Mouse (Mus musculus): ENCODE measurements around the gene Atg2b. TPM values are rescaled to one million over a fixed set of nuclear protein-coding genes. Genes with fewer than 3 reads are reported as not detected.

Atg2b gene
- total RNA-seq, 4 experiments from 2014 or later: 17.2 to 21.6 (median 18.5) TPM

DNA sequence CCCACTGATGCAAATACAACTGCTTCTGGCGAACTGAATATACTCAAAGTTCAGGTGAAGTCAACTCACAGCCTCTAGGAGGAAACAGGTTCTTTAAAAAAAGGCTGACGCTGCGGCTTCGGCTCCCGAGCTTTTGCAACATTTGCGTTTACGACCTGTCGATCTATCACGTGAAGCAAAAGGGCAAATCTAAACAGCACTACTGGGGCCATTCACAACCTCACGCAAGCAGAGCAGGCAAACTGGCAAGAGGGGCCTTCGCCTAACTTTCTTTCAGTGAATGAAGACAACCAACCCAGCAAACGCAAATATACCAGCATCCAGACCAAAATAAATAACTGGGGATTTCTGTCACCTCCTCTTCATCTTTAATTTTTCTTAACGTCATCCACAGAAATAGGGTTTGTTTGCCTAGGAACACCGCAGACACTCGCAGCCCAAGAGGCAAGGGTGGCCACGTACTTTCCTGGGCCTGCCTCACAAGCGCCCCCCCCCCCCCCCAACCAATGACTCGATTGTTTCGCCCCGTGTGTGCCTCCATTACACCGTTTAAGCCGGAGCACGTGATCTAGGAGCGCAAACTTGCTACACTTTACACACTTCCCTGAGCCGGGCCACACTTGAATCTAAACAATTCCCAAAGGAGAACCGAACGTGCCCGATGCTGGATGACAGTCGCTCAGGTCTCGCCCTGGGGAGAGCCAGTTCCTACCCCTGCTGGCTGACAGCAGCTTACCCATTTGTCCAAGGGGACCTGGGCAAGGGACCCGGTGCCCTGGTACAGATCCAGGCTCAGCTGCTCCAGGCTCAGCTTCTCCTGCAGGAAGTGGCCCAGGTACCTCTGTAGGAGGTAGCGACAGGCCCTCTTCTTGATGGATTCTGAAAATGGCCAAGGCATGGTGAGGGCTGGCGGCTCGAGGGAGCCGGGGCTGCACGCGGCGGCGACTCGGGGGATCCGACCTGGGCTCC lies 794 bp downstream of the Atg2b start, which contains the start of gene Gskip:
TSS of gene Gskip (plus strand) at position 897 of the 969 bp plus-strand sequence.
- DNase-seq (ENCODE audit: low spot score): peak; percentile 22

DNA sequence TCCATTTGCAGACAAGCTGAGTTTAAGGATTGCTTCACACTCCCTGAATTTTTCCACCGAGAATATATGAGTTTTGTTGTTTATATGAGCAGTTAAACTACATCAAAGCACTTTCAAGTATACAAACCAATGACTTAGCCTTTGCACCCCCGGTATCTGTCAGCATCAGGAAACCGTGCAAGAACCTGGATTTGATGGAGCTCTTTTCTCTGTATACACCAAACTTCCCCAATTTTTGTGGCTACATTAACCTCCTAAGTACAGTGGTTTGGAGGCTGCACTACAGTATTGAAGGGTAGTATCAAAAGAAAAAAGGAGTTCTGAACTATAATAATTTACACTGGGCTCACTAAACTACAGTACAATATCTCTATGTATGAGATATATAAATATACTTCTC lies 6.2 kb downstream of the Atg2b start:
- no peak for DNase-seq (ENCODE audit: low spot score)

DNA sequence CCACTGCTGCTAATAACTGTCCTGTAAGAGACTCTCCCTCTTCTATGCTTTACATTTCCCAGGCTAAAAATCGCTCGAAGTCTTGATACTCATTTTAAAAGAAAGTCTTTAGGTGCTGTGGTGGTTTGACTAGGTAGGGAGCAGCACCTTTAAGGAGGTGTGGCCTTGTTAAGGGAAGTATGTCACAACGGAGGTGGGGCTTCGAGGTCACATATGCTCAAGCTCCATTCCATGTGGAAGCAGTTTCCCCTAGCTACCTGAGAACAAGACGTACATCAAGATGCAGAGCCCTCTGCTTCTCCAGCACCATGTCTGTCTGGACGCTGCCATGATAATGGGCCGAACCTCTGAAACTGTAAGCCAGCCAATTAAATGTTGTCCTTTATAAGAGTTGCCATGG lies 6.8 kb downstream of the Atg2b start:
- no peak for DNase-seq (ENCODE audit: low spot score)

DNA sequence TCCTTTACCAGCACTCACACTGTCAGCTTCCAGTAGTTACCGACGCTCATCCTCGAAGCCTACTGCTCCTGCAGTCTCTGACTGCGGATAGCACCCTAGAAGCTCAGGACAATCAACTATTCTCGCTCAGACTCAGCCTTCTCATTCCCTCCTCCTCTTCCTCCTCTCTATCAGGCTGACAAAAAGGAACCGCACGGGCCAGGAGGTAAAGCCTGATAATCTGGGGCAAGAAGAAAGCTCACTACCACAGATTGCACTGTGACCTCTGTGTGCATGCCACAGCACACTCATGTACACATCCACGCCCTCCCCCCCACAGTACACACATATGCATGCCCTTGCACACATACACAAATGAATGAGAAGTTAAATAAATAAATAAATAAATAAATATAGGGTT lies 8.7 kb downstream of the Atg2b start:
- no peak for DNase-seq (ENCODE audit: low spot score)

DNA sequence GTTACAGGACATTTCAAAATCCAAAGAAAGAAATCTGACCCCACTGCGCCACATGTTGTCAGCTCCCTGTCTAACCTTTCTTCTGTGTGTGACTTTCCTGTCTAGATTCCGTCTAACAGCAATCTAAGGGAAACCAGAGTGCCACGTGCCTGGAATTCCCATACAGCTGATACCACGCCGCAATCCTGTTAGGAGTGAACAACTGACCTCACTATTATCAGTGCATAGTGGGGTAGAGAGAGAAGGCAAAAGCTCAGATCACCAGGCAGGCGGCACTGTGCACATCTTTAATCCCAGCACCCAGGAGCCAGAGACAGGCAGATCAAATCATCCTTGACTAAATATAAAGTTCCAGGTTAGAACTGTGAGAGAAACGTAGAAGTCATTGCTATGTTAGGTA lies 29.2 kb downstream of the Atg2b start:
- DNase-seq (ENCODE audit: low spot score): no peak

DNA sequence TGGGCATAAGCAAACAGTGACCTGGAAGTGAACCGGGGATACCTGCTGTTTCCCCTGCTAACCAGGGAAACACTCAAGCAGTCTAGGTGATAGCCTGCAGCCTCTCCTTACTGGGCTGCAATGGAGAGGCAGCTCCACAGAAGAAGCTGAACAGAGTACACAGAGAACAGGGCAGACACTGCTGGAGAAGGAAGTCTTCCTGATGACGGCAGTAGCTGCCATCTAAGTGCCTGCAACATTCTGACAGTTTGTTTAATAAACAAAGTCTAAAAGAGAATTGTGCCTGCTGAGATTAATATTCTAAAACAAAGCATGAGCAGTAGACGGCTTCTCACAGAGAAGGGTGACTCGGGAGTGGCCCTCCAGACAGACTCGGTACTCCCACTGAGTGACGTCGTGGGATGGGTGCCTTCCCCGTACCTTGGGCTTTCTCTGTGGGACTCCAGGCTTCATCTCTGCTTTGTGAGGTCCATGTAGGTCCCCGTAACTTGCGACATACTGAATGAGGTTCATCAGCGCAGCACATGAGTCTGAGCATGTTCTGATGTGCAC lies 42.2 kb downstream of the Atg2b start:
- no peak for DNase-seq (ENCODE audit: low spot score)

DNA sequence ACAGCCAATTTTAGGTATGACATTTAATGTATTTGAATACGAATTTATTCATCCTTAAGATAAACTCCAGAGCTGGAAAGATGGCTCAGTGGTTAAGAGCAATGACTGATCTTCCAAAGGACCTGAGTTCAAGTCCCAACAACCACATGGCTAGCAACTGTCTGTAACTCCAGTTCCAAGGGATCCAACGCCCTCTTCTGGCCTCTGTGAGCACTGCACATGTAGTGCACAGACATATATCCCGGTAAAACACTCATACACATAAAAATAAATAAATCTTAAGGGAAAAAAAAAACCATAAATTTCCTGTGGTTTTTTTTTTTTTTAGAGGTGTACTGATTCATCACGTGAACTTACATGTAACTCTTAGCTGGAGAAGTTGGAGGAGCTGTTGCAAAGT lies 47.5 kb downstream of the Atg2b start:
- no peak for DNase-seq (ENCODE audit: low spot score)

DNA sequence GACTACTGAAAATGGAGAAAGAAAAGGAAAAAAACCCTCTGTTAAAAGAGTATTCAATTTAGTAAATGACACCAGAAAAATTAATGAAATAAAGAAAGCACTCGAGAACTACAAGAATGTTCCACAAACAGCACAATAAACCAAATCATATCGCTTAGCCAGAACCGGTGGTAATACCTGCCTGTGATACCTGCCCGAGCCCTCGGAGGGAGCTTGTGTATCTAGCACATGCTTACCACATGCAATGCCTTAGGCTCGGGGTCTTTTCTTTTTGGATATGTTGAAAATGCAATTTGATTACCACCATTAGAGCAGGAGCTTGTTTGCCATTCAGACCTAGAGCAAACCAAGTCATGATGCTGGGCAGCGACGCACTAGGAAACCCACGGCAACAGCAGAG lies 48.5 kb downstream of the Atg2b start:
- no peak for DNase-seq (ENCODE audit: low spot score)

DNA sequence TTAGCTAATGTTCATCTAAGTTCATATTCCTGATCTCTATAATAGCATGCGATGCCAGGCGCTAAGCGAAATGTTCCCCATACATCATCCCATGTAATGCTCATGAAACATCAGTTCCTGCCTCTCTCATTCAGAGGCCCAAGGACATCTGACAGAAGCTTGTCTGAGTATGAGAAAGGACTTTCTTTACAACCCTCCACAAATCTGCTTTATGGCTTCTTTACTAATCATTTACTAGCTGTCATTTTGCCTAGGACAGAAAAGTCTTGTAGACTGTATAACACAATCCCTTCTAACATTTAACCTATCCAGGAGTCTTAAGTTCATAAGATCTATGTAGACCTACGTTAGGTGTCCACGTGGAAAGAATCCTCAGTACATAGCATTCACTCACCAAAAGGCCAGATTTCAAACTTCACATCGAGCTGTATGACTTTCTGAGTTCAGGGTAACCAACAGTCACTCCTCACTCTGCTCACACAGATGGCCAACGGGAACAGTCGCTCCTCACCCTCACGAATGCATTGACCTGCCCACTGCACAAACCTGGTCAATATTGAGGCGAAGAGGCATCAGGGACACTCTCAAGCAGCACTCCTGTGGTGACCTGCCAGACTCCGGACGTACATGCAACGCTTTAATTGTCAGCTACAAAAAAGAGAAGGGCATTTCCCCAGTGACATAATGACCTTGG lies 50.5 kb downstream of the Atg2b start:
- no peak for DNase-seq (ENCODE audit: low spot score)

DNA sequence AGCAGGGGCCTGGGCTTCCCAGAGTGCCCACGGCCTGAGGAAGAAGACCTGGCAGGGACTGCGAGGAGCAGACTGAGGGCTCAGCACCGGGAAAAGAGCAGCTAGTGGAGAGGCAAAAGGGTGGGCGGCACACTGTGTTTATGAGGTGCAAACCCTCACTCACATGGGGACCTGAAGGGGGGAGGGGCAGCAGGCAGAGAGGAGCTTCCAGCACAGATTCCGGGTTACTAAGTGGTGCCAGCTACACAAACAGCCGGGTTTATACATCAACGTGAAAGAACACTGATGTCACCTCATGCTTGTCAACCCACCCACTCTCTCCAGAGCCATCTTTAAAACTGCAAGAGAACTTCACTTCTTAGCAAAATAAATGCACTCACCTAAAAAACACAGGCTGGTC lies 59.2 kb downstream of the Atg2b start:
- DNase-seq (ENCODE audit: low spot score): no peak

DNA sequence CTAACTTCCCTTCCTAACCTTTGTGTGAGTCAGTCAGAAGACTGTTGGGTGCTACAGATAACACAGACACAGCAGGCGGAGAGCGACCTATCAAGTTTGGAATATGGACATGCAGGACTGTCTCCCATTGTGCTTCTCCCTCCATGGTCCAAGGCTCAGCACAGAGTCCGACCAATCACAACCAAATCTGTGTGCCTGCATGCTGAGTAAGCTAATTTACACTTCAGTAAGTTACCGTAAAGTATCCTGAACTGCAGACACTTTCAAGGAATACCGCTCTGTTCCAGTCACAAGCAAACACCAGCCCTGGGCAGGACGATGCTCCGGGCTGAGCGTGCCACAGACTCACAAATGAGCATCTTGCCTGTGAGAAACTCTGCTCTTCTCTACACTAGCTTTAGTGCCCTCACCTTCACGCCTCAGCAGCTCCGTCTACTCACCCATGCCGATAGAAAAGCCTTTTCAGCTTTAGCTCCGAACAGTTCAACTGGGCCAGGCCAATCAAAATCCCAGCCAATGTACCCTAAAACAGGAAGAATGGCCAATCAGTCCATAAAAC lies 62.0 kb downstream of the Atg2b start:
- DNase-seq (ENCODE audit: low spot score): no peak

DNA sequence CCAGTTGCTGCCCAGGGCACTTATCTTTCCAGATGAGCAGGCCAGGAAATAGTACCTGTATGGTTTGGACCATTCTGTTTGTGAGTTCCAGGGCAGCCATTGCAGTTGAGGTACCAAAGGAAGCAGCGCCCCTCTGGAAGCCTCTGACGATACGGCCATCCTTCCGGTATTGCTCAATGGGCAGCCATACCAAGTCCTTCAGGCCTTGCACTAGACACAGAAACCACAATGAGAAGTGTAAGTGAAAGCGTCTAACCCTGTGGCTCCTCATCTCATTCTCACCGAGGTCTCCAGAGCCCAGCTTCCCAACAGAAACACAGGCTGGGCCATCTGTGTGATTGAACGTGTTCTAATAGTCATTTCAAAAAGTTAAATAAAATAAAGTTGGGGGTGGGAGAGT lies 63.0 kb downstream of the Atg2b start:
- no peak for DNase-seq (ENCODE audit: low spot score)

DNA sequence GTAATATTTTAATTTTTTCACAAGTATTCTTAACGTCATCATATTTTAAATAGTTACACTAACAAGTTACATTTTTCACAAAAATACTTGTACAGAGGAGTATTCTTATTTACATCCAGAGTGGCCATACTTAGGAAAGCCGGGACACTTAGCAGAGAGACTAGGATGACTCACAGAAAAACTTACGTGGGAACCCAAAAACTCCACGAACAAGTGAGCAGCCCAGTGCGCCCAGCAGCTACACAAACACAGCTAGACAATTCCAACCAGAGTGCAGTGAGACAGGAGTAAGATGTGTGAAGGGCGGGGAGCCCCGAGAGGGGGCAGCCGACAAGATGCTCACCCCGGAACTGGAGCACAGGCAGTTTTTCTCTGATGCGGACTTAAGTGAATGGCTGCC lies 71.5 kb downstream of the Atg2b start:
- no peak for DNase-seq (ENCODE audit: low spot score)

DNA sequence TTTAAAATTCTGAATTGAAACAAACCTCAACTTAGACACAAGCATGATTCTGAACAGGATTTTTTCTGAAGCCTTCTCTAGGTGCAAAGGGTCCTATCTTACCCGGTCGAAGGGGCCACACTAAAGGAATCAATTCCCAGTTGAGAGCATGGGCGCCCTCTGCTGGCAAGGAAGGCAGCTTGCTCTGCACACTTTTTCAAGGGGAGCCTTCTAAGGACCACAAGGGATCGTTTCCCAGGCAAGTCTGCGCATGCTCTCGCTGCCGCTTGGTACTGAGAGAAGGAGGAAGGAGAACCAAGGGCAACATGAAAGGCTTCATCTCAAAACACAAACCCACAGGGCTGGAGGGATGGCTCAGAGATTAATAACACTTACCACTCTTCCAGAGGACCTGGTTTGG lies 73.3 kb downstream of the Atg2b start:
- peak; percentile 16 for DNase-seq (ENCODE audit: low spot score)

DNA sequence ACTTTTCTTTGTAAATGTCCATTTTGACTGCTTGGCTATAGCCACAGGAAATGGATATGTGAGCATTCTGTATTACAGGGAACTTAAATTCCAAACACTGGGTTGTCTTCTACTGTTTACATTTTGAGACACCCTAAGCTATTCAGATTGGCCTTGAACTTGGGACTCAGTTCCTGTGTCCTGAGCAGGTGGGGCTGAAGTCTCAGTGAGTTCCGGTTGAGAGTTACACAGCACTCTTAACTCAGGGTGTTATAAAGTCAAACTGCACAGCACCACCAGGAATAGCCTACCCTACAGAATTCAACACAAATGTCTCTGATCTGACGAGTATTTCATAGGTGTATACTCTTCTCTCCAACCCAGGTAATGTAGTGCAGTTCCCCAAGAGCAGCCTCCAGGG lies 74.0 kb downstream of the Atg2b start:
- no peak for DNase-seq (ENCODE audit: low spot score)

DNA sequence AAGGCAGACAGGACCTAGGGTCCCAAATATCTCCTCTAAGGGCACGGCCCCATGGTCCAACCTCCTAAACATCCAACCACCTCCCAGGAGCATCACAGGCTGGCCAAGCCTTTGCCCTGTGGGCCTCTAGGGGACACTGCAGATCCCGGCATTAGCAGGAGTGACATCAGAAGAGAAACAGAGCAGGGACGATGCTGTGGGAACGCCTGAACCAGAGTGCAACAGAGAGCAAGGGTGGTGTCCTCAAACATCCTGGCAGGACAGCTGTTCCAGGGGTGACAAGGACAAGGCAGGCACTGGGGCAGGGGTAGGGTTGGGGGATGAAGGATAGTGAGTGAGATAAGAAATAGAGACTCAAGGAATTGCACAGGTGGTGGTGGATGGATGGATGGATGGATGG lies 78.1 kb downstream of the Atg2b start:
- no peak for DNase-seq (ENCODE audit: low spot score)

DNA sequence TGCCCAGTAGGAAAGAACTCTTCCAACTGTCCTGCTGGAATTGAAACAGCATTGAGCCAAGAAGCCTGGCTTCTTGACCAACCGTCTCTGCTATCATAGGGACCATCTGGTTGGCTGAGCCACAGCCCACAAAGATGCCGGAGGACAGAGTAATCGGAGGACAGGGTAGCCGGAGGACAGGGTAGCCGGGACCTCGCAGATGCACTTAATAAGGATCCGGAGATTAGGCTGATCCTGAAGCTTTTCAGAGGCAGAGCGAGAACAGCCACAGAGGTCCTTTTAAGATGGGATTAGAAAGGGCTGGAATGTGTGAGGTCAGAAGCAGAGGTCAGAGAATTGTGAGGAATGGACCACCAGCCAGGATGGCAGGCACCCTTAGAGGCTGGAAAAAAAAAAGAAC lies 79.8 kb downstream of the Atg2b start:
- DNase-seq (ENCODE audit: low spot score): no peak

DNA sequence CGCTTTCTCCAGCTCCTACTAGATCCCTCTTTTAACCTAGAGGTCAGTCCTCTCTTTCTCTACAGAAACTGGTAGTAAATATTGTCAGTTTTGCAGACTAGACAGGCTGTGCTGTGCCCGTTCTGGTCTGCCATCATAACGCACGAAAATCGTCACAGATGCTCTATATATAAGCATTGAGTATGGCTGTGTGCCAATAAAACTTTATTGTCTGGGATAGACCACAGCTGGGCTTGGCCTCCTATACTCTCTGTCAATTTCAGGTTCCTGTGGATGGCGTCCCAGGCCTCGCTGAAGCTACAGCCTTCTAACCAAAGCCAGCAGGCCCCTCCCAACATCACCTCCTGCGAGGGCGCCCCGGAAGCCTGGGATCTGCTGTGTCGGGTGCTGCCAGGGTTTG lies 81.1 kb downstream of the Atg2b start:
- no peak for DNase-seq (ENCODE audit: low spot score)

DNA sequence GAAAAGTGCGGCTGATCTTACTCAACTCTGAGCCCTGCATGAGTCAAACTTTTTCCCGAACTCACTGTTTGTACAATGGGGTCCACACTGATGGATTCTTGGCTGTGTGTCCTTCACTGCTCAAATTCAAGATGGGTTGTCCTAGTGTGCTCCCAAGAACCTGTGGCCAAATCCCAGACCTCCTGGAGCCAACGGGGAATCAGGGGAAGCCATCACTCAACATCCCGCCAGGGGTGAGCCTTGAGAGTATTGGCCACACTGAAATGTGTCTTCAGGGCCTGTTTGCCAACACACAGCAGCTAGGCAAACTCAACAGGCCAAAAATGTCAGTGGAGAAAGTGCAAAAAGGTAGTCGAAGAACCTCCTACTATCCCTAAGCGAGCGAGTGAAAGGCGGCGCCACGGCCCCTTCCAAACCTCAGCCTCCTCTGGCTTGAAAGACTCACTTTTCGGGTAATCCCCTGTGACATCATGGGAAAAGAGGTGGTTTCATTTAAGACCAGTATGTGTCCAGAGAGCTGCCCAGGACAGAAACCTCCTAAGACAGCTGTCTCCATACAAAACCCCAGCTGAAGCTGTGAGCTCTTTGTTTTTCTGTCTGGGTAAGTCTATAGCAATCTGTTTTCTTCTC lies 82.3 kb downstream of the Atg2b start, which contains the start of gene Bdkrb1:
TSS of gene Bdkrb1 (plus strand) at position 505 of the 630 bp plus-strand sequence.
- DNase-seq (ENCODE audit: low spot score): no peak

DNA sequence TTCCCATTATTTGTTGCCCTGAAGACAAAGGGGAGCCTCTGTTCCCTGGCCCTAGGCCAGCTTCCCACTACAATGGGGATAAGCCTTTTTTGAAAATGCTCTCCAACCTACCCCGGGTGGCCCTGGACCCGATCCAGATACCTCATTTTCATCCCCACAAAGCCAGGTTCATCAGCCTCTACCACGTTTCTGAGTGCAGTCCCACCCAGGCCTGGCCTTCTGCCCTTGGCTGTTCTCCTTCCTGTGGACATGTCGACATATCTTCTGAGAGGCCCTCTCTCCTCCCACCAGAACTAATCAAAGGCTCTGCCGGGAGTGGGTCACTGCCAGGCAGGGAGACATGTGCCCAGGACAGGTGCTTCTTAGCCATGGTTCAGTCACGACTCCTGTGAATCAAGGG lies 83.4 kb downstream of the Atg2b start:
- no peak for DNase-seq (ENCODE audit: low spot score)

DNA sequence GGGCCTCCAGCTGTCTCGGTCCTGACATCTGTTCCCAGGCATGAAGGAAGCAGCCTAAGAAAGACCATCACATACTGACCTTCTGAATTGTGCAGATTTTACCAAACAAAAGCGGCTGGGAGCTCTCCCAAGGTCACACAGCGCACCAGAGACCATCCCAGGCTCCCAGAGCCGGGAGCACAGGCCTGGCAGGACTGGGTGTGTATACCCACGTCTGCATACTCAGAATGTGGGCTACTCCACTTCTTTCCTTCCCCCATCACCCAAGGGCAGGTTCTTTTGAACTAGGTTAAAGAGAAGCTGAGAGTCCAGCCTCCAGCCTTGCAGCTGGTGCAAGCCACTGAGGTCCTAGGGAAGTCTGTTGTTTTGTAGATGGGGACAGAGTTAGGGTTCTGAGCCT lies 85.9 kb downstream of the Atg2b start:
- DNase-seq (ENCODE audit: low spot score): no peak

DNA sequence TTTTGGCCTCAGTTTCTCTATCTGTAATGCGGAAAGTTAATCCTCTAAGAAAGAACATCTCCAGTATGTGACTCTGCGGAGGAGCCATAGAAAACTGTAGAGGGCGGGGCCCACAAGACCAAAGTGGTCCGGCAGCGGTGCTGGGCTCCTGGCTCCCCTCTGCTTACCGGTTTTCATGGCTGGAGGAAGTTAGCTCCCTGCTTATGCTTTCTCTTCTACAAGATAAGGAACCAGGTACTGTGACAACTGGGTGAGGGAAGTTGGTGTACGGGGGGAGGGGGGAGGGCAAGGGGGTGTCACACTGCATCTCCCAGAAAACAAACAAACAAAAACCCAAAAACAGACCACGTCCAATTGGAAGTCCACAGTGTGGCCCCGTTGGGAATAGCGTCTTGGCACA lies 86.5 kb downstream of the Atg2b start:
- DNase-seq (ENCODE audit: low spot score): no peak

Measured in heart, adult 8-10 months (tissue).